Mouse (Mus musculus) E14TG2a.4 (cell line): ENCODE data around the gene Kcnip4.

ENCODE experiments used
- CTCF ChIP-seq: conservative IDR thresholded peaks from 2 replicates; pipeline ENCODE4 v1.5.1; 2014; ENCODE audit warnings: low read length
- NANOG ChIP-seq: IDR thresholded peaks from 2 replicates; pipeline ENCODE4 v1.6.1; 2014; ENCODE audit warnings: borderline replicate concordance, low read length, mixed read lengths

DNA sequence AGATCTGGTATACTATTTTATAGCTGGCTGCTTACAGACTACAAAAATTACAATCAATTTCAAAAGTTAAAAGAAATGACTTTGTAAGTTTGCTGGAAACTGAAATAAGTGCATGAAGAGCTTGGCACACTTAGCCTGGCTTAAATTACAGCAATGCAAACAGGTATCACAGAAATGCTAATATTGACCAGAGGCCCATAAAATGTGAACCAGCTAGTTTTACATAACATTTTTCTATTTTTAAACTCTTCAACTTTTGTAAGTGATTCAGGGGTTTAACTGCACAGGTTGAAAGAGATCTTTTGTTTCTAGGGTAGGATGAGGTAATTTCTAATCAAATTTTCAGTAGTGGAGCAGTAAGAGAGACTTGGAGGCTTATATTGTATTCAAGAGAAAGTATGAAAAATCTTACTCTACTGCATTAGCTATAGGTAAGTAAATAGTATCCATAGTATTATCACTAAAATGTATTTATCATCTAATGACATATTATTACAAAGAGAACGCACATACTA is 535.5 kb downstream of the Kcnip4 start:
- TF ChIP-seq CTCF = no peak
- no peak for TF ChIP-seq NANOG
